Mouse (Mus musculus) gastrocnemius, adult 2 months (tissue): Measurements from ENCODE around the gene Myom1. TPM values are rescaled to one million over a fixed set of nuclear protein-coding genes. Genes with fewer than 3 reads are reported as not detected.

ENCODE experiments used
- DNase-seq: peaks from one replicate; pipeline ENCODE4 v3.0.0; 2022
- H3K27ac ChIP-seq: fragments of 200-600 bp; 2 replicates; pipeline ENCODE4 v1.8.1; 2022; ENCODE audit warnings: mild to moderate bottlenecking
- H3K4me3 ChIP-seq: fragments of 200-600 bp; 2 replicates; pipeline ENCODE4 v1.8.1; 2022; ENCODE audit warnings: mild to moderate bottlenecking, moderate library complexity
- CTCF ChIP-seq: fragments of 200-600 bp; IDR thresholded peaks from 2 replicates; pipeline ENCODE4 v1.8.1; 2022; ENCODE audit warnings: antibody characterized with exemption, mild to moderate bottlenecking, moderate library complexity
- intact Hi-C: fragments of 180-260 bp; cut with DNase I; formaldehyde crosslinking; loops from one replicate; pipeline ENCODE4 v1.15.1; 2025
- total RNA-seq, 2 experiments: library from RNA; stranded (reverse); gene quantifications; 2 replicates each; pipeline ENCODE4 v1.2.3; 2021

Gene Myom1
- total RNA-seq, 2 experiments from 2014 or later, result 1,223 to 1,379 TPM

- Histone ChIP-seq H3K27ac (no peak overlapping the region), H3K4me3 (no peak overlapping the region)
- intact Hi-C loops, result loop anchor here (10.0 kb wide), 1 partner anchor 175 kb away; the partner anchor contains the start of gene Lpin2
- no peak for DNase-seq
- TF ChIP-seq CTCF, result no peak
Observed at GRCm38 (mm10) chr17:71009751-71010150, 7.3 kb downstream of the Myom1 start.

- no peak overlapping the region for H3K27ac ChIP-seq
- DNase-seq, result no peak
- intact Hi-C loops, result no loop called here
- TF ChIP-seq CTCF, result no peak
- H3K4me3 ChIP-seq, result no peak overlapping the region
Observed at GRCm38 (mm10) chr17:71010646-71011242, 8.3 kb downstream of the Myom1 start.

DNA sequence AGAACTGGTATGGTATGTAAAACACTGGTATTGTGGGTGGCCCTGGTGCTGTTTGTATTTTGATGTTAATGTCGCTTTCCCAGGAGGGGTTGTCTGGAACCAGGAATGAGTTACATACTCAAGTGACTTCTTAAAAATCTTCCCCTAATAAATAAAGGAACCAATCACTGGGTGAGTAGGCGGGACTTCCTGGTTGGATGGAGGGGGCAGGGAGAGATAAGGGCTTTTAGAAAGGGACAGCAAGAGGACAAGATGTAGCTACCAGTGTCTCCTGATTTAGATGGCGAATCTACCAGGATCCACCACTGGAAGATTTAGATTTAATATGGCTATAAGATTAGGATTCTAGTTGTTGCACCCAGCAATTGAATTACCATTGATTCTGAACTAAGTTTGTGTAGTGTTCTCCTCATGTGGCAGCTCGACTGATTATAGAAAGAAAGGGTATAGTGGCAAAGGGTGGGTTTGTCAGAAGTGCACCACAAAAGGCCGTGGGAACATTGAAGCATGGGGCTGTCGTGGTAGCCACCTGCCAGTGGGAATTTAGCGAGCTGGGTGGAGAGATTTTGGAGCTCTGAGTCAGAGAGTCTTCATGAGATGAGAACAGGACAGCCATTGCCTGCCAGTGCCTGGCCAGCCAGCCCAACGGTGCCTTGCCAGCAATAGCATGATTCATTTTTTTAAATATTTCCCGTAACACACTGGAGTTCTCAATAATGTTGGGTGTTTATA is 9.7 kb downstream of the Myom1 start:
- TF ChIP-seq CTCF, result no peak
- intact Hi-C loops, result no loop called here
- no peak overlapping the region for H3K4me3 ChIP-seq
- no peak for DNase-seq
- peak overlapping the region; percentile 48; the same call in 1 of the 2 replicates for H3K27ac ChIP-seq

DNA sequence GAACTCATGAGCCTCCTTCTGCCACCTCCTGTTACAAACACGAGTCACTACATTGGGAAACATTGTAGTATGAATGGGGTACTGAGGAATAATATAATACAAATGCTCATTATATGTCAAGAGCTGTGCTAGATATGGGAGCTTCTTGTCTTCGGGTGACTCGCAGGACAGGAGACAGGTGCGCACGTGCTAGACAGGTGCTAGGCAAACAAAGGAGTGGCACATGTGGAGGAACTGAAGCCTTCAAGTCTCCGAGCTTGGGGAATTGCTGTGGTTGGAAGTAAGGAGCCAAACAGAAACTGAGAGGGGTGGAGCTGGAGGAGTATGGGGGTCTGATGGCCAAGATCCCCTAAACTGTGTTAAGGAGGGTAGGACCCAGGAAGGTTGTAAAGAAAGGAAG is 10.7 kb downstream of the Myom1 start:
- H3K4me3 ChIP-seq, result no peak overlapping the region
- DNase-seq, result no peak
- H3K27ac ChIP-seq, result peak overlapping the region; percentile 92
- intact Hi-C loops, result no loop called here
- no peak for TF ChIP-seq CTCF

GRCm38 (mm10) chr17:71014911-71015310 is 12.5 kb downstream of the Myom1 start:
- peak overlapping the region; percentile 15; the same call in 1 of the 2 replicates for H3K4me3 ChIP-seq
- intact Hi-C loops, result no loop called here
- no peak for DNase-seq
- peak overlapping the region; percentile 92 for H3K27ac ChIP-seq
- TF ChIP-seq CTCF, result no peak

- no peak for DNase-seq
- no peak for TF ChIP-seq CTCF
- Histone ChIP-seq H3K27ac (peak overlapping the region; percentile 97), H3K4me3 (no peak overlapping the region)
- intact Hi-C loops, result no loop called here
Observed at GRCm38 (mm10) chr17:71017457-71017998, 15.1 kb downstream of the Myom1 start.

- intact Hi-C loops, result no loop called here
- no peak for TF ChIP-seq CTCF
- Histone ChIP-seq H3K4me3 (peak overlapping the region; percentile 81), H3K27ac (peak overlapping the region; percentile 97; the same call in 1 of the 2 replicates)
- no peak for DNase-seq
Observed at GRCm38 (mm10) chr17:71018151-71018550, 15.7 kb downstream of the Myom1 start.

GRCm38 (mm10) chr17:71018616-71019308 is 16.3 kb downstream of the Myom1 start:
- H3K27ac ChIP-seq, result peak overlapping the region; percentile 97
- DNase-seq, result no peak
- TF ChIP-seq CTCF, result no peak
- intact Hi-C loops, result loop anchor here (1.0 kb wide), 1 partner anchor 16 kb away; the partner anchor contains the start of genes Myl12a and Myom1
- peak overlapping the region; percentile 81 for H3K4me3 ChIP-seq

- no peak for TF ChIP-seq CTCF
- intact Hi-C loops, result loop anchor here (1.0 kb wide), 1 partner anchor 17 kb away; the partner anchor contains the start of genes Myl12a and Myom1
- Histone ChIP-seq H3K27ac (peak overlapping the region; percentile 97), H3K4me3 (peak overlapping the region; percentile 81)
- peak; percentile 72 for DNase-seq
Observed at GRCm38 (mm10) chr17:71019309-71019655, 16.8 kb downstream of the Myom1 start.

DNA sequence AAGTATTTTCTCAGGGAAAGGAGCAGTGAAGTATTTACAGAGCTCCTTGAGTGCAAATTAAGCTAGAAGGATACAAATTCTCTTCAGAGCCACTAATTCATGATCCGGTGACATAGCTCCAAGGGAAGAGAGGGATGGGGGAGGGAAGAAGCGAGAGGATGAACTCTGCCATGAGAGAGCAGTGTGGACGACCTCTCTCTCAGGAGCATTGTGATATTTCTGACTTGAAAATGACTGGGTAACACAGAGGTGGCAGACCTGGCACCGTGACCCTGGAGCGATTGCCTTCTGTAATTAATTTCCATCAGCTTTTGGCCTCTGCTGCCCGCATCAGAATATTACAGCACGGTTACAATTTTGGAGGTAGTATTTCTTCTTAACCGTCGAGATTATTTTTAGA is 17.4 kb downstream of the Myom1 start:
- Histone ChIP-seq H3K4me3 (peak overlapping the region; percentile 81), H3K27ac (peak overlapping the region; percentile 97)
- intact Hi-C loops, result loop anchor here (1.0 kb wide), 1 partner anchor 18 kb away; the partner anchor contains the start of genes Myl12a and Myom1
- no peak for TF ChIP-seq CTCF
- DNase-seq, result no peak

DNA sequence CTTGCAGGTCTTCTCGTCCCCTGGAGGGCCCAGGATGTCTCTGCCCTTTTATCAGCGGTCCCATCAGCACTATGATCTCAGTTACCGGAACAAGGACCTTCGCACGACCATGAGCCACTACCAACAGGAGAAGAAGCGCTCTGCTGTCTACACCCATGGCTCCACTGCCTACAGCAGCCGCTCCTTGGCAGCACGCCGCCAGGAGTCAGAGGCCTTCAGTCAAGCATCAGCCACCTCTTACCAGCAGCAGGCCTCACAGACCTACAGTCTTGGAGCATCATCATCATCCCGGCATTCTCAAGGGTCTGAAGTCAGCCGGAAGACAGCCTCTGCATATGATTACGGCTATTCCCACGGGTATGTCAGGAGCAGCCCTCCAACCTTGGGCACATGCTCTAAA is 20.4 kb downstream of the Myom1 start:
- intact Hi-C loops, result no loop called here
- no peak for DNase-seq
- TF ChIP-seq CTCF, result no peak
- peak overlapping the region; percentile 81 for H3K4me3 ChIP-seq
- peak overlapping the region; percentile 97 for H3K27ac ChIP-seq

DNA sequence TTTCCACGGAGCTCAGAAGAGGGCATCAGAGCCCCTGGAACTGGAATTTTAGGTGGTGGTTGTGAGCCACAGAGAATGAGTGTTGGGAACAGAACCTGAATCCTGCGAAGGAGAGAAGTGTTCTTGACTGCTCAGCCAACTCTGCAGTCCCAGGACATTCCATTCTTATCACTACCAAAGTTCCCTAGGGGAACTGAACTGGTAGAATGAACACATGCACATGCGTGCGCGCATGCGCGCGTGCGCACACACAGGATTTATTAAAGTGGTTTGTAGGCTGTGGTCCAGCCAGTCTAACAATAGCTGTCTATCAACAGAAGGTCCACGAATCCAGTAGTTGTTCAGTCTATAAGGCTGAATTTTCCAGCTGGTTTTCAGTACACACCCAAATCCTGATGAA is 21.6 kb downstream of the Myom1 start:
- H3K27ac ChIP-seq, result peak overlapping the region; percentile 97
- H3K4me3 ChIP-seq, result peak overlapping the region; percentile 81
- no peak for DNase-seq

More for the DNA sequence above, 21.6 kb downstream of the Myom1 start:
- TF ChIP-seq CTCF, result no peak
- intact Hi-C loops, result no loop called here
